Mouse (Mus musculus) olfactory bulb, adult 2 months (tissue): ENCODE data around the gene Atg3. TPM values are rescaled to one million over a fixed set of nuclear protein-coding genes. Genes with fewer than 3 reads are reported as not detected.

Experiments
- H3K27ac ChIP-seq: fragments of 200-500 bp; 2 replicates; pipeline ENCODE4 v1.5.1; 2012; ENCODE audit warnings: low read depth, low read length; ENCODE audit not compliant: insufficient read depth
- H3K4me1 ChIP-seq: fragments of 200-500 bp; 2 replicates; pipeline ENCODE4 v1.6.1; 2012; ENCODE audit warnings: low read length; ENCODE audit not compliant: control insufficient read depth, insufficient read depth
- H3K4me3 ChIP-seq: fragments of 200-500 bp; 2 replicates; pipeline ENCODE4 v1.5.1; 2012; ENCODE audit warnings: mild to moderate bottlenecking, low read depth, low read length, moderate library complexity; ENCODE audit not compliant: insufficient read depth
- CTCF ChIP-seq: fragments of 200-500 bp; IDR thresholded peaks from 2 replicates; pipeline ENCODE4 v1.5.1; 2012; ENCODE audit warnings: low read depth, mild to moderate bottlenecking, low read length, moderate library complexity; ENCODE audit not compliant: insufficient read depth
- POLR2A ChIP-seq: fragments of 200-500 bp; IDR thresholded peaks from 2 replicates; pipeline ENCODE4 v1.6.1; 2012; ENCODE audit warnings: mild to moderate bottlenecking, low read depth, low read length, moderate library complexity; ENCODE audit not compliant: insufficient read depth
- WGBS: fragments of 180-500 bp; shearing (Covaris S2); methylation state at CpG from one replicate; pipeline ENCODE4 v1.1.7; 2018; 5-methylcytosine and 5-hydroxymethylcytosine counted together
- polyA plus RNA-seq: library from polyadenylated mRNA; stranded (reverse); fragments of >200 nt; gene quantifications from 2 replicates; pipeline ENCODE4 v1.2.4, GENCODE M21; 2012; ENCODE audit warnings: low replicate concordance; ENCODE audit not compliant: missing spikeins, insufficient read depth, insufficient read length

Gene Atg3
- polyA plus RNA-seq, 1 experiment, result not detected

- no peak overlapping the region for H3K27ac ChIP-seq
- no peak overlapping the region for H3K4me3 ChIP-seq
- TF ChIP-seq CTCF, result no peak
- TF ChIP-seq POLR2A, result no peak
- WGBS, result 96% methylated on average over 5 of the region's 5 CpGs
- no peaks in the 10 kb centered on the region for H3K4me1 ChIP-seq
These were observed 16.9 kb upstream of the Atg3 start for GRCm38 (mm10) chr16:45141711-45142110.

DNA sequence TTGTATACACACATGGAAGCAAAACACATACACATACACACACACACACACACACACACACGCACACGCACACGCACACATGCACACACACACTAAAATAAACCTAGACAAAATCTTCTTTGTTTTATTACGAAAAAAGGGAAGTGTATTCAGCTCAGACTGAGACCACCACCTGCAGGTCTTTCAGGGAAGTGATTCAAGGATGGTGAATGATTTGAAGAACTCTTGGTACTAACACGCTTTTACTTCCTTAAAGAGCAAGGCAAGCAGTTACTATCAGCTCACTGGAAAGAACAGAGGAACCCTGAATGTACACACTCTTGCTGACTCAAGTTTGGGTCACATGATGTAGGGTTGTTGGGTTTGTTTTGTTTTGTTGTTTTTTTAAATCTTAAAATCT is 16.0 kb upstream of the Atg3 start:
- Histone ChIP-seq H3K4me3 (no peak overlapping the region), H3K27ac (no peak overlapping the region), H3K4me1 (no peaks in the 10 kb centered on the region)
- TF ChIP-seq POLR2A, result no peak
- TF ChIP-seq CTCF, result no peak
- 94% methylated on average over 5 of the region's 5 CpGs for WGBS

DNA sequence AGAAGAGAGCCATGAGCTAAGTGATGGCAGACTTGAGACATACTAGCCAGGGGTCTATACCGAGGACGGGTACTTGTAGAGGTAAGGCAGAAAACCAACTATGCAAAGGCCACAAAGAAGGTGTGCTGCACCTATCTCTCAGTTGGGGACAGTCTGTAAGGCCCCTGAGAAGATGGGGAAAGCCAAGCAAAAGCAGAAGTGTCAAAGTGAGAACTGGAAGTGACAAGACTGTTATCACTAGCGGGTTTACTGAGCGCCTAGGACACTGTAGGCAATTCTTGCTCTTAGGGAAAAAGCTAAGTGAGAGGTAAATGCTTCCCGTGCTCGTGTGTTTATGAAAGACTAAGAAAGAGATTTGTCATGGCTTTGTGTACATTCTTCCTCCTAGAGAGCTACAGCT is 13.5 kb upstream of the Atg3 start:
- WGBS, result 92% methylated on average over 6 of the region's 6 CpGs
- no peak overlapping the region for H3K27ac ChIP-seq
- TF ChIP-seq POLR2A, result no peak
- no peak for TF ChIP-seq CTCF
- no peaks in the 10 kb centered on the region for H3K4me1 ChIP-seq
- no peak overlapping the region for H3K4me3 ChIP-seq

DNA sequence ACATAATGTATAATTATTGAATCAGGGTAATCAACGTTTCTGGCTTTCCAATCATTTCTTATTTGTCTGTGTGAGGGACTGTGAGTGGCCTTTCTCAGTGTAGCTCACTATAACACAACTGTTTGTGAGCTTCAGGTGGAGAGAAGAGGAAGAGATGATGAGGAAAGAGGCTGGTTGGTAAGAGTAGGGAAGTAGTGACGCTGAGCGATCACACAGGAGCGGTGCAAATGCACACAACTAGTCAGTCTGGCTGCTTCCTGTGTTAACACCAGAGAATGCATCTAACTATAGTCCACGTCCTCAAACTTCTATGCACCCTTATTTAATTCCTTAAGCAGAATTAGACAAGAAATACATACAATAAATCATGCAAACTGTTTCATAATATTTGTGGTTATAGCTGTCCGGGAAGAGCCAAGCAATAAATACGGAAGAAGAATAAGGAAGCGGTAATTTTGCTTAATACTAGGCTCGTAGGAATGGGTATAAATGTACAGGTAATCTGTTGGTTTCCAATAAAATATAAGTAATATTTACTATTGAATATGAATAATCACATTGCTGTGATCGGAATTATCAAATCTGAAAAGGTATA is 10.0 kb upstream of the Atg3 start:
- no peak overlapping the region for H3K27ac ChIP-seq
- WGBS, result 92% methylated on average over 10 of the region's 10 CpGs
- no peaks in the 10 kb centered on the region for H3K4me1 ChIP-seq
- TF ChIP-seq CTCF, result no peak
- no peak for TF ChIP-seq POLR2A
- no peak overlapping the region for H3K4me3 ChIP-seq

DNA sequence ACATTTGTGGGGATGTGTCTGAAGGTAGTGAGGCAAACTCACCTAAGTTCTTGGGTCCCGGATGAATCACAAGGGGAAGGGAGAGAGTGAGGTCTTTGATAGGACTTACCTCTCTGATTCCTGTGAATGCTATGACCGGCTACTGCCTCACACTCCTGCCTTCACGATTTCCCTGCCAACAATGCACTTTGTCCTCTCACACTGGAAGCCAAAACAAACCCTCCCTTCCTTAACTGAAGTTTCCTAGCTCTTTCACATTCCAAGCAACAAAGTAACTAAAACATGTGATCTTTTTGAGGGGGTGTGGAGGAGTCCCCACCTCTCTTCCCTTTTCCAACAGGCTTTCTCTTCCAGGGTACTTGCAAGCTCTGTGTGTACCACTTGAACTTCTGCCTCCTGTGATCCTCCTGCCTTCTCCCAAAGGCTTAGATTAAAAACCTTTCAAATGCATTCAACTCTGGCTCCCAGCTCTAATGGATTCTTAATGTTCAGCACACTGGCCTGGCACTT is 3.8 kb upstream of the Atg3 start:
- WGBS, result 89% methylated on average over 3 of the region's 3 CpGs
- TF ChIP-seq CTCF, result no peak
- TF ChIP-seq POLR2A, result no peak
- H3K4me3 ChIP-seq, result no peak overlapping the region
- H3K27ac ChIP-seq, result no peak overlapping the region
- H3K4me1 ChIP-seq, result peaks cover 3% of the 10 kb centered on the region; the same call in 1 of the 2 replicates

DNA sequence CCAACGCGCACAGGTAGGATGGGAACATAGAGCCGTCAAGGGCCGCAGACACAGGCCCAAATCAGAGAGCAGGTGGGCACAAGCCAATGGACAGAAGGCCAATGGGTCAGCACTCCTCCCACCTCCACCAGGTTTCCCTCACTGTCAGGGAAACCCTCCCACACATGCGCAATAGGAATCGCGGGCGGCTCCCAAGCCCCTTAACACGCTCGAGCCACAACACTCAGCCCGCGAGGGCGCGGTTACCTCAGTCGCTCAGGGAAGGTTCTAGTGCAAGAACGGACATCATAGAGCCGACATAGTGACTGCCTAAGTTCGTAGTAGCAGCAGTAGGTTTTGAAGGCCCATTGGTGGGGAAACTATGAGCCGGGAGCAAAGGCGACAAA is 456 bp upstream of the Atg3 start:
- TF ChIP-seq CTCF (no peak), POLR2A (no peak)
- WGBS, result 0% methylated on average over 20 of the region's 20 CpGs
- Histone ChIP-seq H3K27ac (peak overlapping the region; percentile 17), H3K4me3 (peak overlapping the region; percentile 80), H3K4me1 (peaks cover 6% of the 10 kb centered on the region; the same call in 1 of the 2 replicates)

- Histone ChIP-seq H3K4me3 (peak overlapping the region; percentile 80), H3K4me1 (peaks cover 6% of the 10 kb centered on the region; the same call in 1 of the 2 replicates), H3K27ac (no peak overlapping the region)
- WGBS, result 3% methylated on average over 11 of the region's 11 CpGs
- TF ChIP-seq POLR2A (no peak), CTCF (no peak)
These were observed 768 bp downstream of the Atg3 start for GRCm38 (mm10) chr16:45159389-45159716.

DNA sequence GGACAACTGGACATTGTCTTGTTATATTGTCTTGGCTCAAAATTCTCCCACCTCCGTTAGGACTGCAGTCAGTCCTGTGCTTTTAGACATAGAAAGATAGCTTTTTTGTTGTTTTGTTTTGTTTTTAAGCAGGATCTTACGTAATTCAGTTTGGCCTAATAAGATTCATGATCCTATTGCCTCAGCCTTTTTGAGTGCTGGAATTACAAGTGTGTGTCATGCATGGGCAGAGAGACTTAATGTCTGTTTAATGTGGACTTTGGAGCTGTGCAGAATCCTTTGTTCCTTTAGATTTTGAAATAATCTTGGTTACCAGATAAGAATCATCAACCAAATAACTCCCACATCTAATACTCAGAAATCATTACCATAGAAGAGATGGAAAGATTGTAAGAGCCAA is 20.0 kb downstream of the Atg3 start:
- no peak overlapping the region for H3K27ac ChIP-seq
- no peak for TF ChIP-seq POLR2A
- no peak for TF ChIP-seq CTCF
- no peak overlapping the region for H3K4me3 ChIP-seq
- H3K4me1 ChIP-seq, result no peaks in the 10 kb centered on the region
- WGBS, result 89% methylated on average over 2 of the region's 2 CpGs

- no peak for TF ChIP-seq POLR2A
- no peak for TF ChIP-seq CTCF
- Histone ChIP-seq H3K4me3 (no peak overlapping the region), H3K27ac (no peak overlapping the region), H3K4me1 (no peaks in the 10 kb centered on the region)
- 94% methylated on average over 5 of the region's 5 CpGs for whole genome bisulfite sequencing
These were observed 23.2 kb downstream of the Atg3 start for GRCm38 (mm10) chr16:45181824-45182223.

- Histone ChIP-seq H3K4me1 (no peaks in the 10 kb centered on the region), H3K4me3 (no peak overlapping the region), H3K27ac (no peak overlapping the region)
- WGBS, result 9% methylated on average over 1 of the region's 1 CpGs
- TF ChIP-seq POLR2A (no peak), CTCF (no peak)
These were observed 34.0 kb downstream of the Atg3 start for GRCm38 (mm10) chr16:45192613-45193012.
